Mouse (Mus musculus): ENCODE results near the gene Gramd2. TPM values are rescaled to one million over a fixed set of nuclear protein-coding genes. Genes with fewer than 3 reads are reported as not detected.

Gramd2 gene
- total and polyA plus RNA-seq, 2 experiments, result 0.06 TPM; not detected in 1

GRCm38 (mm10) chr9:59695451-59695813 is 15.5 kb downstream of the Gramd2 start:
- no peak for DNase-seq (ENCODE audit: extremely low read depth, low read depth, low spot score)
- H3K27ac ChIP-seq (replicated peaks; ENCODE audit: insufficient read depth, low read depth, low read length), result no peak overlapping the region
- 46% methylated on average over 3 of the region's 3 CpGs for whole genome bisulfite sequencing

GRCm38 (mm10) chr9:59696381-59696780 is 16.4 kb downstream of the Gramd2 start:
- H3K36me3 ChIP-seq (ENCODE audit: control insufficient read depth, insufficient read depth, low read length), result no peaks in the 10 kb centered on the region
- no peaks in the 10 kb centered on the region for H3K4me1 ChIP-seq (ENCODE audit: control insufficient read depth, insufficient read depth, low read length)
- no peak for TF ChIP-seq CTCF (IDR thresholded peaks at IDR 0.05; ENCODE audit: low read depth, low read length)
- no peak for TF ChIP-seq POLR2A (IDR thresholded peaks at IDR 0.05; ENCODE audit: extremely low read depth, insufficient read depth, low read length)
- no peak overlapping the region for H3K9ac ChIP-seq (ENCODE audit: low read depth, low read length)
- 68% methylated on average over 3 of the region's 3 CpGs for WGBS
- H3K27ac ChIP-seq (replicated peaks; ENCODE audit: insufficient read depth, low read depth, low read length), result no peak overlapping the region
- no peaks in the 10 kb centered on the region for H3K79me2 ChIP-seq (ENCODE audit: control insufficient read depth, insufficient read depth, low read length)
- no peak overlapping the region for H3K4me3 ChIP-seq (ENCODE audit: insufficient read depth, low read depth, low read length)
- no peaks in the 10 kb centered on the region; the same call in 1 of the 2 replicates for H3K27me3 ChIP-seq (ENCODE audit: control insufficient read depth, insufficient read depth, low read length)
- no peak for DNase-seq (ENCODE audit: extremely low read depth, low read depth, low spot score)

More at GRCm38 (mm10) chr9:59695451-59695813, 15.5 kb downstream of the Gramd2 start:
- no peak for TF ChIP-seq CTCF (IDR thresholded peaks at IDR 0.05; ENCODE audit: low read depth, low read length)
- no peak for TF ChIP-seq POLR2A (IDR thresholded peaks at IDR 0.05; ENCODE audit: extremely low read depth, insufficient read depth, low read length)
- no peaks in the 10 kb centered on the region for H3K36me3 ChIP-seq (ENCODE audit: control insufficient read depth, insufficient read depth, low read length)
- H3K79me2 ChIP-seq (ENCODE audit: control insufficient read depth, insufficient read depth, low read length), result no peaks in the 10 kb centered on the region
- no peaks in the 10 kb centered on the region for H3K4me1 ChIP-seq (ENCODE audit: control insufficient read depth, insufficient read depth, low read length)
- H3K4me3 ChIP-seq (ENCODE audit: insufficient read depth, low read depth, low read length), result no peak overlapping the region
- H3K27me3 ChIP-seq (ENCODE audit: control insufficient read depth, insufficient read depth, low read length), result no peaks in the 10 kb centered on the region; the same call in 1 of the 2 replicates
- no peak overlapping the region for H3K9ac ChIP-seq (ENCODE audit: low read depth, low read length)

- H3K4me3 ChIP-seq (ENCODE audit: insufficient read depth, low read depth, low read length), result no peak overlapping the region
- H3K27ac ChIP-seq (replicated peaks; ENCODE audit: insufficient read depth, low read depth, low read length), result no peak overlapping the region
- no peaks in the 10 kb centered on the region for H3K36me3 ChIP-seq (ENCODE audit: control insufficient read depth, insufficient read depth, low read length)
- H3K27me3 ChIP-seq (ENCODE audit: control insufficient read depth, insufficient read depth, low read length), result no peaks in the 10 kb centered on the region
- H3K4me1 ChIP-seq (ENCODE audit: control insufficient read depth, insufficient read depth, low read length), result no peaks in the 10 kb centered on the region
- H3K79me2 ChIP-seq (ENCODE audit: control insufficient read depth, insufficient read depth, low read length), result no peaks in the 10 kb centered on the region
- H3K9ac ChIP-seq (ENCODE audit: low read depth, low read length), result no peak overlapping the region
- TF ChIP-seq CTCF (IDR thresholded peaks at IDR 0.05; ENCODE audit: low read depth, low read length) (no peak), POLR2A (IDR thresholded peaks at IDR 0.05; ENCODE audit: extremely low read depth, insufficient read depth, low read length) (no peak)
- no peak for DNase-seq (ENCODE audit: extremely low read depth, low read depth, low spot score)
- 85% methylated on average over 7 of the region's 7 CpGs for WGBS
Observed at GRCm38 (mm10) chr9:59701094-59701493, 21.1 kb downstream of the Gramd2 start.

GRCm38 (mm10) chr9:59703099-59703498 is 23.2 kb downstream of the Gramd2 start:
- Histone ChIP-seq H3K36me3 (ENCODE audit: control insufficient read depth, insufficient read depth, low read length) (no peaks in the 10 kb centered on the region), H3K27ac (replicated peaks; ENCODE audit: insufficient read depth, low read depth, low read length) (no peak overlapping the region), H3K9ac (ENCODE audit: low read depth, low read length) (no peak overlapping the region), H3K79me2 (ENCODE audit: control insufficient read depth, insufficient read depth, low read length) (no peaks in the 10 kb centered on the region), H3K4me3 (ENCODE audit: insufficient read depth, low read depth, low read length) (no peak overlapping the region), H3K4me1 (ENCODE audit: control insufficient read depth, insufficient read depth, low read length) (no peaks in the 10 kb centered on the region), H3K27me3 (ENCODE audit: control insufficient read depth, insufficient read depth, low read length) (peaks cover 3% of the 10 kb centered on the region)
- WGBS, result 58% methylated on average over 6 of the region's 6 CpGs
- no peak for DNase-seq (ENCODE audit: extremely low read depth, low read depth, low spot score)
- TF ChIP-seq POLR2A (IDR thresholded peaks at IDR 0.05; ENCODE audit: extremely low read depth, insufficient read depth, low read length) (no peak), CTCF (IDR thresholded peaks at IDR 0.05; ENCODE audit: low read depth, low read length) (no peak)

GRCm38 (mm10) chr9:59706850-59707825 is 27.2 kb downstream of the Gramd2 start:
- no peak overlapping the region for H3K4me3 ChIP-seq (ENCODE audit: insufficient read depth, low read depth, low read length)
- H3K9ac ChIP-seq (ENCODE audit: low read depth, low read length), result no peak overlapping the region
- H3K79me2 ChIP-seq (ENCODE audit: control insufficient read depth, insufficient read depth, low read length), result no peaks in the 10 kb centered on the region
- no peak overlapping the region for H3K27ac ChIP-seq (replicated peaks; ENCODE audit: insufficient read depth, low read depth, low read length)
- H3K4me1 ChIP-seq (ENCODE audit: control insufficient read depth, insufficient read depth, low read length), result no peaks in the 10 kb centered on the region
- no peaks in the 10 kb centered on the region for H3K36me3 ChIP-seq (ENCODE audit: control insufficient read depth, insufficient read depth, low read length)
- DNase-seq (ENCODE audit: extremely low read depth, low read depth, low spot score), result no peak
- peaks cover 3% of the 10 kb centered on the region for H3K27me3 ChIP-seq (ENCODE audit: control insufficient read depth, insufficient read depth, low read length)
- 53% methylated on average over 10 of the region's 10 CpGs for WGBS
- TF ChIP-seq POLR2A (IDR thresholded peaks at IDR 0.05; ENCODE audit: extremely low read depth, insufficient read depth, low read length), result no peak
- TF ChIP-seq CTCF (IDR thresholded peaks at IDR 0.05; ENCODE audit: low read depth, low read length), result no peak

GRCm38 (mm10) chr9:59709225-59709624 is 29.3 kb downstream of the Gramd2 start:
- 87% methylated on average over 3 of the region's 3 CpGs for WGBS
- TF ChIP-seq CTCF (IDR thresholded peaks at IDR 0.05; ENCODE audit: low read depth, low read length), result no peak
- no peak for TF ChIP-seq POLR2A (IDR thresholded peaks at IDR 0.05; ENCODE audit: extremely low read depth, insufficient read depth, low read length)
- H3K4me3 ChIP-seq (ENCODE audit: insufficient read depth, low read depth, low read length), result no peak overlapping the region
- peaks cover 3% of the 10 kb centered on the region for H3K27me3 ChIP-seq (ENCODE audit: control insufficient read depth, insufficient read depth, low read length)
- H3K27ac ChIP-seq (replicated peaks; ENCODE audit: insufficient read depth, low read depth, low read length), result no peak overlapping the region
- no peak for DNase-seq (ENCODE audit: extremely low read depth, low read depth, low spot score)
- H3K4me1 ChIP-seq (ENCODE audit: control insufficient read depth, insufficient read depth, low read length), result no peaks in the 10 kb centered on the region
- H3K9ac ChIP-seq (ENCODE audit: low read depth, low read length), result no peak overlapping the region
- H3K36me3 ChIP-seq (ENCODE audit: control insufficient read depth, insufficient read depth, low read length), result no peaks in the 10 kb centered on the region
- no peaks in the 10 kb centered on the region for H3K79me2 ChIP-seq (ENCODE audit: control insufficient read depth, insufficient read depth, low read length)

Data from liver, adult 2 months (tissue).